Mouse (Mus musculus) G1E (cell line): ENCODE data around the gene Pir.

ENCODE experiments used
- CTCF ChIP-seq: IDR thresholded peaks from 2 replicates; pipeline ENCODE4 v1.5.1; 2012; ENCODE audit warnings: low read depth, low read length, inconsistent platforms, mixed read lengths
- GATA1 ChIP-seq: IDR thresholded peaks from 2 replicates; pipeline ENCODE4 v1.6.1; 2012; ENCODE audit warnings: borderline replicate concordance, low read length, inconsistent platforms, mixed read lengths
- GATA2 ChIP-seq: IDR thresholded peaks from 2 replicates; pipeline ENCODE4 v1.6.1; 2012; ENCODE audit warnings: low read depth, low read length, inconsistent platforms, borderline replicate concordance
- POLR2AphosphoS5 ChIP-seq: IDR thresholded peaks from 2 replicates; pipeline ENCODE4 v1.6.1; 2012; ENCODE audit warnings: low read depth, low read length, inconsistent platforms; ENCODE audit not compliant: insufficient replicate concordance
- TAL1 ChIP-seq: conservative IDR thresholded peaks from 2 replicates; pipeline ENCODE4 v1.6.1; 2012; ENCODE audit warnings: low read depth, low read length, inconsistent platforms, mixed read lengths

DNA sequence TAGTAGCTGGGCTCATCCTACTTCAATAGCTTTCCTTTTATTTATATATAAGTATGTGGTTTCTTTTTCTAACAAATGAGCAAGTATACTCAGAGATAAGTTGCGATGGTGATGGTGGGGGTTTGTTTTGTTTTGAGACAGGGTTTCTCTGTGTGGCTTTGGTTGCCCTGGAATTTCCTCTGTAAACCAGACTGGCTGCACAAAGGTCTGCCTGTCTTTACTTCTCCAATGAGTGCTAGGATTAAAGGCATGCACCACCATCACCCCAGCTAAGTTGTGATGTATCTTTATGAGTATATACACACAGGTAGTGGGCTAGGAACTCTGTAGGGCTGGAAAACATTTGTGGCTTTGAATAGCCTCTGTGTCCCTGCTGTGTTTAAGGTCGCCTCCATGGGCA is 22.4 kb upstream of the Pir start:
- TF ChIP-seq CTCF (no peak), GATA1 (no peak), POLR2AphosphoS5 (no peak), TAL1 (no peak), GATA2 (no peak)
